Mouse (Mus musculus): Measurements from ENCODE around the gene Pgbd5.
"Not testable (repeated sequence)": the region's sequence is repeated elsewhere in the genome, so short reads cannot be mapped to it uniquely, and the experiment has no call there.

Gene Pgbd5

GRCm38 (mm10) chr8:124430881-124431280, 8.6 kb downstream of the Pgbd5 start:
- no peak for DNase-seq (ENCODE audit: low spot score in 2 of 2)

- DNase-seq (ENCODE audit: low spot score in 2 of 2): no peak
Observed at GRCm38 (mm10) chr8:124429417-124429816, 10.0 kb downstream of the Pgbd5 start.

- not testable (repeated sequence) for DNase-seq (ENCODE audit: low spot score in 2 of 2)
Observed at GRCm38 (mm10) chr8:124428721-124429120, 10.7 kb downstream of the Pgbd5 start.

GRCm38 (mm10) chr8:124421413-124421812, 18.0 kb downstream of the Pgbd5 start:
- DNase-seq (ENCODE audit: low spot score in 2 of 2): no peak

GRCm38 (mm10) chr8:124418927-124419326, 20.5 kb downstream of the Pgbd5 start:
- DNase-seq (ENCODE audit: low spot score in 2 of 2): no peak

- DNase-seq (ENCODE audit: low spot score in 2 of 2): no peak
Observed at GRCm38 (mm10) chr8:124418185-124418584, 21.3 kb downstream of the Pgbd5 start.

GRCm38 (mm10) chr8:124416646-124417045, 22.8 kb downstream of the Pgbd5 start:
- DNase-seq (ENCODE audit: low spot score in 2 of 2): no peak

GRCm38 (mm10) chr8:124415789-124416188, 23.7 kb downstream of the Pgbd5 start:
- no peak for DNase-seq (ENCODE audit: low spot score in 2 of 2)

- no peak for DNase-seq (ENCODE audit: low spot score in 2 of 2)
Observed at GRCm38 (mm10) chr8:124415002-124415401, 24.5 kb downstream of the Pgbd5 start.

- DNase-seq (ENCODE audit: low spot score in 2 of 2): no peak
Observed at GRCm38 (mm10) chr8:124413244-124413965, 26.1 kb downstream of the Pgbd5 start.

- DNase-seq (ENCODE audit: low spot score in 2 of 2): no peak
Observed at GRCm38 (mm10) chr8:124412496-124413243, 26.8 kb downstream of the Pgbd5 start.

- no peak for DNase-seq (ENCODE audit: low spot score in 2 of 2)
Observed at GRCm38 (mm10) chr8:124404471-124405260, 34.8 kb downstream of the Pgbd5 start.

- no peak for DNase-seq (ENCODE audit: low spot score in 2 of 2)
Observed at GRCm38 (mm10) chr8:124403876-124404275, 35.6 kb downstream of the Pgbd5 start.

GRCm38 (mm10) chr8:124399403-124399861, 40.0 kb downstream of the Pgbd5 start:
- no peak for DNase-seq (ENCODE audit: low spot score in 2 of 2)

GRCm38 (mm10) chr8:124398843-124399402, 40.5 kb downstream of the Pgbd5 start:
- DNase-seq (ENCODE audit: low spot score in 2 of 2): no peak

GRCm38 (mm10) chr8:124397321-124398065, 42.0 kb downstream of the Pgbd5 start:
- DNase-seq (ENCODE audit: low spot score in 2 of 2): no peak

- no peak for DNase-seq (ENCODE audit: low spot score in 2 of 2)
Observed at GRCm38 (mm10) chr8:124396531-124396930, 42.9 kb downstream of the Pgbd5 start.

GRCm38 (mm10) chr8:124395392-124395791, 44.1 kb downstream of the Pgbd5 start:
- no peak for DNase-seq (ENCODE audit: low spot score in 2 of 2)

- no peak for DNase-seq (ENCODE audit: low spot score in 2 of 2)
Observed at GRCm38 (mm10) chr8:124394951-124395350, 44.5 kb downstream of the Pgbd5 start.

- no peak for DNase-seq (ENCODE audit: low spot score in 2 of 2)
Observed at GRCm38 (mm10) chr8:124393927-124394326, 45.5 kb downstream of the Pgbd5 start.

- DNase-seq (ENCODE audit: low spot score in 2 of 2): no peak
Observed at GRCm38 (mm10) chr8:124393013-124393412, 46.4 kb downstream of the Pgbd5 start.

All from spleen, postnatal 14 days (tissue).